18 mouse cellular contexts compared by ENCODE assay signal in the genomic region with DNA sequence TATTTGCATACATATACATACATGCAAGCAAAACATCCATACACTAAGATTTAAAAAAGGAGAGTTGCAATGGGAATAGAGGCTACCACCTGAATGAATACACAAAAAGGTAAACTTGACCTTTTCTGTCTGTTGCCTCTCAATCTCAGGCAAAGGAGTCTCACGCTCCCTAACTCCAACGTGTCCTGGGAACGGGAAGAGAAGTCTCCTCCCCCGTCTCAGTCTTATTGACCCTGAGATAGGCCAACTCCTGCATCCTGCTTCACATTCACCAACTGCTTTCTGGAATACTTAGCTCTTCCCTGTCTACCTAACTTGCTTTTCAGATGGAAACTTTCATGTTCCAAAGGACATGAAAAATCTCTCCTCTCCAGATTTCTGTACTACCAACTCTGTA. TPM values are rescaled to one million over a fixed set of nuclear protein-coding genes. Genes with fewer than 3 reads are reported as not detected.
A peak's percentile ranks its signal among the peaks of the same experiment; 100 is the strongest.
DNase-seq lines count a peak whose midpoint lies in the region; ATAC-seq and TF ChIP-seq lines count a peak whose summit lies in the region.
"Had no signal": no experiment of that assay in that cellular context is flagged by ENCODE, and none has a peak within 500 bp of the region (broad histone marks: within the 10 kb centered on the region; RNA-seq: fewer than 3 reads in every experiment).

No protein-coding gene starts in this region.

- peaks cover 9% of the 10 kb centered on the region for H3K4me1 ChIP-seq in embryonic facial prominence, embryonic 13.5 days
- no peaks in the 10 kb centered on the region for H3K4me1 ChIP-seq in embryonic facial prominence, embryonic 10.5 days
- peaks cover 7% of the 10 kb centered on the region; the same call in 1 of the 2 replicates for H3K4me1 ChIP-seq in limb, embryonic 15.5 days
- no peaks in the 10 kb centered on the region for H3K4me1 ChIP-seq in limb, embryonic 10.5 days
- peaks cover 0 to 54% of the 10 kb centered on the region in 2 experiments; a peak in 2 of 4 replicates for H3K4me1 ChIP-seq in CH12.LX (ENCODE audit: control insufficient read depth in 1 of 2, insufficient read depth in 2 of 2)
- 0 out of 2 replicates have a peak, but pooled peaks cover 4% of the 10 kb centered on the region for H3K4me1 ChIP-seq in stomach, embryonic 16.5 days (ENCODE audit: control insufficient read depth, insufficient read depth, low read length)

- in situ Hi-C loops in CH12.LX (cut with MboI; ENCODE audit: low pct_ligation_motif_present, low pct_unique_long_range_greater_than_20kb, low sequenced_read_pairs), result no loop called here

- no peak for TF ChIP-seq EP300 in CH12.LX (IDR thresholded peaks at IDR 0.05; ENCODE audit: low read length)

- H3K36me3 ChIP-seq in embryonic facial prominence, embryonic 13.5 days, result peaks cover 90% of the 10 kb centered on the region
- H3K36me3 ChIP-seq in embryonic facial prominence, embryonic 10.5 days (replicated peaks), result peaks cover 98% of the 10 kb centered on the region
- peaks cover 81% of the 10 kb centered on the region for H3K36me3 ChIP-seq in limb, embryonic 15.5 days
- peaks cover 96% of the 10 kb centered on the region for H3K36me3 ChIP-seq in limb, embryonic 10.5 days
- peaks cover 80 to 96% of the 10 kb centered on the region in 2 experiments for H3K36me3 ChIP-seq in CH12.LX (replicated peaks in 1 of 2; ENCODE audit: control insufficient read depth in 1 of 2, insufficient read depth in 1 of 2, low read length in 1 of 2)
- H3K36me3 ChIP-seq in stomach, embryonic 16.5 days (ENCODE audit: control insufficient read depth, insufficient read depth, low read length), result peaks cover 30% of the 10 kb centered on the region

- dilution Hi-C loops in CH12.LX (cut with MboI; ENCODE audit: extremely low pct_ligation_motif_present, extremely low pct_unique_long_range_greater_than_20kb, low sequenced_read_pairs), result no loop called here

- TF ChIP-seq RAD21 in CH12.LX (IDR thresholded peaks at IDR 0.05; ENCODE audit: low read depth, low read length), result no peak

- no peak overlapping the region for H3K9ac ChIP-seq in embryonic facial prominence, embryonic 13.5 days
- no peak overlapping the region for H3K9ac ChIP-seq in limb, embryonic 15.5 days
- H3K9ac ChIP-seq in CH12.LX (ENCODE audit: insufficient read depth, low read depth), result no peak overlapping the region
- H3K9ac ChIP-seq in stomach, embryonic 16.5 days (ENCODE audit: low read length), result no peak overlapping the region
- H3K9ac ChIP-seq: hindbrain, embryonic 15.5 days; neural tube, embryonic 13.5 days had no signal

- no peak overlapping the region for H3K4me3 ChIP-seq in embryonic facial prominence, embryonic 13.5 days
- H3K4me3 ChIP-seq in embryonic facial prominence, embryonic 10.5 days, result no peak overlapping the region
- H3K4me3 ChIP-seq in limb, embryonic 15.5 days, result no peak overlapping the region
- H3K4me3 ChIP-seq in limb, embryonic 10.5 days, result no peak overlapping the region
- no peak overlapping the region for H3K4me3 ChIP-seq in CH12.LX (replicated peaks in 1 of 3; ENCODE audit: low read depth in 2 of 3, low read length in 2 of 3, poor library complexity in 1 of 3)
- no peak overlapping the region for H3K4me3 ChIP-seq in stomach, embryonic 16.5 days (replicated peaks; ENCODE audit: low read length)
- H3K4me3 ChIP-seq: hindbrain, embryonic 10.5 days; hindbrain, embryonic 15.5 days; neural tube, embryonic 13.5 days had no signal

- peaks cover 8% of the 10 kb centered on the region for H3K79me2 ChIP-seq in CH12.LX (replicated peaks; ENCODE audit: control insufficient read depth, extremely low read depth, insufficient read depth, poor library complexity, severe bottlenecking)

- peak overlapping the region; percentile 28; the same call in 1 of the 2 replicates for H3K27ac ChIP-seq in embryonic facial prominence, embryonic 13.5 days
- no peak overlapping the region for H3K27ac ChIP-seq in embryonic facial prominence, embryonic 10.5 days (replicated peaks)
- 0 out of 2 replicates have a peak overlapping the region, but pooled peaks have one; percentile 8 for H3K27ac ChIP-seq in limb, embryonic 15.5 days
- H3K27ac ChIP-seq in limb, embryonic 10.5 days, result no peak overlapping the region
- H3K27ac ChIP-seq in CH12.LX (ENCODE audit: insufficient read depth, low read depth), result no peak overlapping the region
- peak overlapping the region; percentile 7; the same call in 1 of the 2 replicates for H3K27ac ChIP-seq in stomach, embryonic 16.5 days (ENCODE audit: low read length)
- H3K27ac ChIP-seq: hindbrain, embryonic 10.5 days; hindbrain, embryonic 15.5 days; neural tube, embryonic 13.5 days had no signal

- TF ChIP-seq CTCF in CH12.LX (conservative IDR thresholded peaks at IDR 0.05 in 1 of 2, IDR thresholded peaks at IDR 0.05 in 1 of 2; ENCODE audit: low read depth in 2 of 2, low read length in 2 of 2), result no peak

- no peaks in the 10 kb centered on the region for H3K27me3 ChIP-seq in embryonic facial prominence, embryonic 13.5 days
- no peaks in the 10 kb centered on the region for H3K27me3 ChIP-seq in embryonic facial prominence, embryonic 10.5 days (replicated peaks; ENCODE audit: low read depth, poor library complexity, severe bottlenecking)
- no peaks in the 10 kb centered on the region for H3K27me3 ChIP-seq in limb, embryonic 15.5 days
- H3K27me3 ChIP-seq in limb, embryonic 10.5 days (ENCODE audit: low read depth, poor library complexity, severe bottlenecking), result no peaks in the 10 kb centered on the region
- no peaks in the 10 kb centered on the region for H3K27me3 ChIP-seq in CH12.LX (replicated peaks)
- H3K27me3 ChIP-seq in stomach, embryonic 16.5 days (ENCODE audit: control insufficient read depth, insufficient read depth, low read length), result no peaks in the 10 kb centered on the region
- H3K27me3 ChIP-seq: hindbrain, embryonic 15.5 days; neural tube, embryonic 13.5 days; Patski had no signal

- no peak for DNase-seq in embryonic facial prominence, embryonic 10.5 days (ENCODE audit: low spot score)
- DNase-seq in limb, embryonic 10.5 days (ENCODE audit: low spot score), result no peak
- DNase-seq in CH12.LX (ENCODE audit: extremely low read depth), result no peak
- no peak for DNase-seq in urinary bladder, postnatal 25 days (ENCODE audit: low spot score)
- DNase-seq: cerebellum, adult 18-20 months; kidney, adult 2 months; layer of hippocampus, postnatal 36 days; lung, adult 18-20 months; right cerebral cortex, postnatal 4 days had no signal

- WGBS in embryonic facial prominence, embryonic 13.5 days, result 67% methylated on average over 4 of the region's 4 CpGs
- WGBS in embryonic facial prominence, embryonic 10.5 days, result 79% methylated on average over 4 of the region's 4 CpGs
- WGBS in limb, embryonic 15.5 days, result 60% methylated on average over 4 of the region's 4 CpGs
- WGBS in limb, embryonic 10.5 days, result 76% methylated on average over 4 of the region's 4 CpGs
- WGBS in stomach, embryonic 16.5 days, result 50% methylated on average over 4 of the region's 4 CpGs

- no peak overlapping the region for H3K4me2 ChIP-seq in embryonic facial prominence, embryonic 13.5 days
- H3K4me2 ChIP-seq in limb, embryonic 15.5 days, result no peak overlapping the region
- H3K4me2 ChIP-seq in CH12.LX (ENCODE audit: insufficient read depth, low read depth, poor library complexity, severe bottlenecking), result no peak overlapping the region
- H3K4me2 ChIP-seq in stomach, embryonic 16.5 days (ENCODE audit: low read depth, low read length), result no peak overlapping the region
- H3K4me2 ChIP-seq: hindbrain, embryonic 15.5 days; neural tube, embryonic 13.5 days had no signal

- H3K9me3 ChIP-seq in embryonic facial prominence, embryonic 13.5 days, result no peaks in the 10 kb centered on the region
- H3K9me3 ChIP-seq in embryonic facial prominence, embryonic 10.5 days, result no peaks in the 10 kb centered on the region
- H3K9me3 ChIP-seq in limb, embryonic 15.5 days, result no peaks in the 10 kb centered on the region
- no peaks in the 10 kb centered on the region for H3K9me3 ChIP-seq in limb, embryonic 10.5 days (replicated peaks)
- no peaks in the 10 kb centered on the region for H3K9me3 ChIP-seq in CH12.LX (replicated peaks; ENCODE audit: low read length)
- H3K9me3 ChIP-seq in stomach, embryonic 16.5 days (replicated peaks; ENCODE audit: control insufficient read depth, low read length), result no peaks in the 10 kb centered on the region
- H3K9me3 ChIP-seq: G1E; hindbrain, embryonic 10.5 days; hindbrain, embryonic 15.5 days; neural tube, embryonic 13.5 days had no signal

- no peak for TF ChIP-seq POLR2A in CH12.LX (IDR thresholded peaks at IDR 0.05; ENCODE audit: low read depth, low read length)

- ATAC-seq in embryonic facial prominence, embryonic 13.5 days (ENCODE audit: insufficient number of reproducible peaks, insufficient read depth, low FRiP score, low TSS enrichment, low read depth), result no peak
- no peak for ATAC-seq in limb, embryonic 15.5 days (ENCODE audit: insufficient number of reproducible peaks, low FRiP score, low TSS enrichment, low read depth)
- no peak for ATAC-seq in stomach, embryonic 16.5 days (ENCODE audit: insufficient read depth, low FRiP score)
- ATAC-seq: inflammation-experienced regulatory T-cells, adult 6 months; Patski had no signal

RNA-seq across cellular contexts. Expression of gene Trim41, which starts 7.7 kb away (rescaled TPM):
- 8.3 and 8.7 TPM in 2 replicates for polyA plus RNA-seq in embryonic facial prominence, embryonic 13.5 days (2015; fragmentation: Nextera tagmentation; extraction: Ambion mirVana)
- polyA plus RNA-seq in embryonic facial prominence, embryonic 10.5 days (2016; fragmentation: Nextera tagmentation; extraction: Ambion mirVana), result 4.2 and 4.6 TPM in 2 replicates
- polyA plus RNA-seq in limb, embryonic 15.5 days (2015; fragmentation: Nextera tagmentation; extraction: Ambion mirVana), result 5.6 and 7.8 TPM in 2 replicates
- polyA plus RNA-seq in limb, embryonic 10.5 days (2016; fragmentation: Nextera tagmentation; extraction: Ambion mirVana), result 4.2 and 6.1 TPM in 2 replicates
- total RNA-seq in CH12.LX (2012; rRNA removed), result 30.2 and 36.0 TPM in 2 replicates
- 18.8 and 20.9 TPM in 2 replicates for total RNA-seq in CH12.LX (2014; rRNA removed)
- 51.6 and 63.7 TPM in 2 replicates for polyA plus RNA-seq in CH12.LX (2012; ENCODE audit: insufficient read length, low read depth)
- polyA plus RNA-seq in stomach, embryonic 16.5 days (2015; fragmentation: Nextera tagmentation; extraction: Ambion mirVana), result 4.6 and 5.7 TPM in 2 replicates

RNA-seq across cellular contexts. Expression of gene Rack1, which starts 9.3 kb away (rescaled TPM):
- 729 and 806 TPM in 2 replicates for polyA plus RNA-seq in embryonic facial prominence, embryonic 13.5 days (2015; fragmentation: Nextera tagmentation; extraction: Ambion mirVana)
- 838 and 844 TPM in 2 replicates for polyA plus RNA-seq in embryonic facial prominence, embryonic 10.5 days (2016; fragmentation: Nextera tagmentation; extraction: Ambion mirVana)
- polyA plus RNA-seq in limb, embryonic 15.5 days (2015; fragmentation: Nextera tagmentation; extraction: Ambion mirVana), result 646 and 717 TPM in 2 replicates
- 818 and 973 TPM in 2 replicates for polyA plus RNA-seq in limb, embryonic 10.5 days (2016; fragmentation: Nextera tagmentation; extraction: Ambion mirVana)
- total RNA-seq in CH12.LX (2012; rRNA removed) (5,582 and 6,330 TPM in 2 replicates), CH12.LX (2014; rRNA removed) (4,885 and 5,265 TPM in 2 replicates)
- polyA plus RNA-seq in CH12.LX (2012; ENCODE audit: insufficient read length, low read depth), result 3,744 and 4,313 TPM in 2 replicates
- polyA plus RNA-seq in stomach, embryonic 16.5 days (2015; fragmentation: Nextera tagmentation; extraction: Ambion mirVana), result 634 and 687 TPM in 2 replicates

RNA-seq across cellular contexts. Expression of gene Trim7, which starts 16.5 kb away (rescaled TPM):
- 1.0 and 1.1 TPM in 2 replicates for polyA plus RNA-seq in embryonic facial prominence, embryonic 13.5 days (2015; fragmentation: Nextera tagmentation; extraction: Ambion mirVana)
- 0.14 and 0.16 TPM in 2 replicates for polyA plus RNA-seq in embryonic facial prominence, embryonic 10.5 days (2016; fragmentation: Nextera tagmentation; extraction: Ambion mirVana)
- polyA plus RNA-seq in limb, embryonic 15.5 days (2015; fragmentation: Nextera tagmentation; extraction: Ambion mirVana), result 2.0 and 2.8 TPM in 2 replicates
- 0.70 TPM in 1 of 2 replicates, not detected in the other for polyA plus RNA-seq in limb, embryonic 10.5 days (2016; fragmentation: Nextera tagmentation; extraction: Ambion mirVana)
- total RNA-seq in CH12.LX (2012; rRNA removed) (20.8 and 34.6 TPM in 2 replicates), CH12.LX (2014; rRNA removed) (9.2 and 9.5 TPM in 2 replicates)
- 11.6 and 15.1 TPM in 2 replicates for polyA plus RNA-seq in CH12.LX (2012; ENCODE audit: insufficient read length, low read depth)
- 1.7 and 2.6 TPM in 2 replicates for polyA plus RNA-seq in stomach, embryonic 16.5 days (2015; fragmentation: Nextera tagmentation; extraction: Ambion mirVana)

RNA-seq across cellular contexts. Expression of gene Gm12184, which starts 17.0 kb away (rescaled TPM):
- polyA plus RNA-seq in embryonic facial prominence, embryonic 13.5 days (2015; fragmentation: Nextera tagmentation; extraction: Ambion mirVana), result 3.4 and 3.6 TPM in 2 replicates
- 3.0 and 5.7 TPM in 2 replicates for polyA plus RNA-seq in embryonic facial prominence, embryonic 10.5 days (2016; fragmentation: Nextera tagmentation; extraction: Ambion mirVana)
- 2.0 and 3.0 TPM in 2 replicates for polyA plus RNA-seq in limb, embryonic 15.5 days (2015; fragmentation: Nextera tagmentation; extraction: Ambion mirVana)
- 2.9 and 5.1 TPM in 2 replicates for polyA plus RNA-seq in limb, embryonic 10.5 days (2016; fragmentation: Nextera tagmentation; extraction: Ambion mirVana)
- 6.8 and 7.1 TPM in 2 replicates for total RNA-seq in CH12.LX (2012; rRNA removed)
- 51.6 and 61.0 TPM in 2 replicates for total RNA-seq in CH12.LX (2014; rRNA removed)
- 5.6 and 17.1 TPM in 2 replicates for polyA plus RNA-seq in CH12.LX (2012; ENCODE audit: insufficient read length, low read depth)
- 0.98 and 1.5 TPM in 2 replicates for polyA plus RNA-seq in stomach, embryonic 16.5 days (2015; fragmentation: Nextera tagmentation; extraction: Ambion mirVana)

Comparison
In these comparisons a context has a peak if more than half of its experiments do, and no peak if none do; other contexts are left out.
1. H3K27ac ChIP-seq: peak in embryonic facial prominence, embryonic 13.5 days (single experiment), limb, embryonic 15.5 days (single experiment) and stomach, embryonic 16.5 days (single experiment); none in embryonic facial prominence, embryonic 10.5 days (single experiment), limb, embryonic 10.5 days (single experiment) and CH12.LX (single experiment).